Mouse (Mus musculus) right cerebral cortex, postnatal 36 days (tissue): ENCODE measurements at regions not wholly inside any gene's neighbourhood (a gene's known extent, or its start where the extent isn't known, plus 50 kb on each side); places are given as distances from the start of the nearest gene placed in this dataset.

ENCODE experiments used
- DNase-seq, 2 experiments: peaks; one replicate each; pipeline ENCODE4 v3.0.0; 2022; ENCODE audit warnings: low spot score in 2 of 2, mixed read lengths in 1 of 2

DNA sequence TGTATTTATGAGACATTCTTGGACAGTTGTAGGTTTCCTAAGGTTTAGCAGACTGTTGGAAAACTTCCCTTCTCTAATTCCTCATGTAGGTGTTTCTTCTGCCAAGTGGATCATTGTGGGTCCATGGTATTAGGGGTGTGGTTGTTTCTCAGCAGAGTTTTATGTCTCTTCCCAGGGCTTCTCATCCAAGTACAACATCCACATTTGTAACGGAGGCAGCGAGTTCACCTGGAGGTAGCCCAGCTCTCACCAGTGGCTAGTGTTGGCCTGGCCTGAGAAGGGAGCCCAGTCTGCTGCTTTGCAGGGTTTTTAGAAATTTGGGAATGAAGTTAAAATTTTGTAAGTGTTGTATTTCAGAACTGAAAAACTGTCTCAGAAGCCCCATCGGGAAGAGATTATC lies 122.4 kb downstream of the Wnt5a start:
- no peak for DNase-seq

- no peak for DNase-seq
Measured at GRCm38 (mm10) chr14:28635175-28635574, 130.6 kb downstream of the Wnt5a start.

DNA sequence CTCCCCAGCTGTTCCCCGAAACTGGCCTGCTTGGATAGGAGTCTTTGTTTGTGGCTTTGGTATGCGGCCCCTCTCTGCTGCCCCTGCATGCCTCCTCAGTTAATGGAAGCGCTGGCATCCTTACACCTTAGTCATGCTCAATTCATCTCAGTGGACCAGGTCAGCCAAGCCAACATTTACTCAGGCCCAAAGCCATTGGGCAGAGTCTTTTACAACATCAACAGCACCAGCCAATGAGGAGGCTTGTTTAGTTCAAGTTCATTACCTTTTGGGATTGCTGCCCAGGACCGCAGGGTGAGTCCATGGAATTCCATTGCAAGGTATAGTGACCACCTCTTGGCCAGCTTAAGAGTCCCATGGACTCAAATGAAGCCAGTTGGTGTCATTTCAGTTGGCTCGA lies 134.5 kb downstream of the Wnt5a start:
- no peak for DNase-seq

DNA sequence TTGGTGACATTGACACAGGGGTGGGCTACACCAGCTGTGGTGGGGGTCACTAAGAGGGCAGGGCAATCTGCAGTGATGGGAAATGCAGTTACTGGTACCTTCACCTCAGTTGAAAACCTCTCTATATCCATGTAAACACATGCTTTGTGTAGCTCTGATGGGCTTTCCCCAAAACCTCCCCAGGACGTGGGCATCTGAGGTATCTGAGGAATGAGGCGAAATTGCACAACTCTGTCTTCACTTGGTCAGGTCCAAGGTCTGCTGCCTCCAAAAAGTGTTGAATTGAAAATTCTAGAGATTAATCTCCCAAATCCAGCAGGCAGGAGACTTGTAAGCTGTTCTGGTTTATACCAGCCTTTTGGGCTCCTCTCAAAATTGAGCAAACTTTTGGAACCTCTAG lies 141.3 kb downstream of the Wnt5a start:
- no peak for DNase-seq

- no peak for DNase-seq
Measured at GRCm38 (mm10) chr14:28649411-28649810, 144.9 kb downstream of the Wnt5a start.

- DNase-seq: no peak
Measured at GRCm38 (mm10) chr14:28653059-28653930, 148.7 kb downstream of the Wnt5a start.

DNA sequence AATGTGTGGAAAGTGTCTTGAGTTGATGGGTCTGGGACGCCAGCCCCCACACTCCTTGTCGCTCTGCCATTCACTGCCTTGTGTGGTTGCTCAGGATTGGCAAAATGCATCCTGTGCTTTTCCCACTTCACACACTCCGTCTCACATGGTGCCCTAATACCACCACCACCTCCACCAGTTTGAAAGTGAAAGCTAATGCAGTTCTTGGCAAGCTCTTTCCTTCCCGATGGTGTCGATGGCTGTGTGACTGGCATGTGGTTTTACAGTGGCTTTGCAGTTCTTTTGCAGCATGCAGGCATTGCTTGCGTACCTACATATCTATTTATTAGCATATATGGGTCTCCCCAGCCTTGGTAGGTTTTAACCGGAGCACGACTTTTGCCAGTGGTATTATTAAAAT lies 152.7 kb downstream of the Wnt5a start:
- DNase-seq: no peak

- no peak for DNase-seq
Measured at GRCm38 (mm10) chr14:28660872-28661588, 156.5 kb downstream of the Wnt5a start.

GRCm38 (mm10) chr14:28663316-28663715 lies 158.8 kb downstream of the Wnt5a start:
- DNase-seq: no peak

GRCm38 (mm10) chr14:28664121-28664520 lies 159.6 kb downstream of the Wnt5a start:
- no peak for DNase-seq

DNA sequence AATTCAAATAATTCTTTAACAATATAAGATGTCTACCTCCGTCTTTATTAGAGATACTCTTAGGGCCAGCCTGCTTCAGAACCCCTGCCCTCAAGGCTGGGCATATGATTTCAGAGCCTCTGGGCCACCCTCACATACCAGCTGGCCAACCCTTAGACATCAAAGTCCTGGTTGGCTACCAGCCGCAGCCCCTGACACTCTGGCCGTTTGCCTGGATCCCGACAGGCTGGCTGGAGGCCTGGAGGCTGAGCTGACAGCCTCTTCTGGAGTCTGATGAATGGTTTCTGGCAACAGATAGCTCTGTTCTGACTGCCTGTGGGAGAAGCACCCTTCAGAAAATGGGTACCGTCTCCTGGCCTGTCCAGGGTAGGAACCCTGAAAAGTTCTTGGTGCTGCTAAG lies 170.9 kb downstream of the Wnt5a start:
- DNase-seq: peak; percentile 3 to 5

- no peak for DNase-seq
Measured at GRCm38 (mm10) chr14:28699780-28700179, 195.2 kb downstream of the Wnt5a start.

- DNase-seq: no peak
Measured at GRCm38 (mm10) chr14:28704729-28705128, 200.2 kb downstream of the Wnt5a start.

DNA sequence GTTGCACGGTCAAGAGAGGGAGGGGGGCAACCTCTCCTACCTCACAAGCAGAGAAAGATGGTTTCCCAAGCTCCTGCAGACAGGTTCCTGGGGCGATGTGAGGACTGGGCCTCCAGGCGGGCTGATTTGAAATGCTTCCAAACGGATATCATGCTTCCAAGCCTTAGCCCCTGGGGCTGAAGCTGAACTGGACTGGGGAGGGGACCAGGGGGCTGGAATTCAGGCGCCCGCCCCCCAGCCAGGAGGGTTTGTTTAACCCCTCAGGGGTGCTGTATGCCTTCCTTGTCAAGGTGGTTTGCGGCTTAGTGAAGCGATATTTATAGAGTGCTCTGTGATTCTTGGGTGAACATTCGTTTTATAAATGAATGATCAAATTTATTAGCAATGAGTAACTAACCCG lies 210.0 kb downstream of the Wnt5a start:
- DNase-seq: no peak

- DNase-seq: peak in 1 of 2 experiments; percentile 1
Measured at GRCm38 (mm10) chr14:28720545-28720944, 216.0 kb downstream of the Wnt5a start.

- no peak for DNase-seq
Measured at GRCm38 (mm10) chr14:28725666-28726065, 221.1 kb downstream of the Wnt5a start.

- DNase-seq: no peak
Measured at GRCm38 (mm10) chr14:28733496-28733895, 228.9 kb downstream of the Wnt5a start.

GRCm38 (mm10) chr14:28735446-28735845 lies 230.9 kb downstream of the Wnt5a start:
- DNase-seq: no peak

- DNase-seq: no peak
Measured at GRCm38 (mm10) chr14:28740076-28740475, 235.5 kb downstream of the Wnt5a start.

GRCm38 (mm10) chr14:28741418-28741817 lies 236.9 kb downstream of the Wnt5a start:
- DNase-seq: no peak

DNA sequence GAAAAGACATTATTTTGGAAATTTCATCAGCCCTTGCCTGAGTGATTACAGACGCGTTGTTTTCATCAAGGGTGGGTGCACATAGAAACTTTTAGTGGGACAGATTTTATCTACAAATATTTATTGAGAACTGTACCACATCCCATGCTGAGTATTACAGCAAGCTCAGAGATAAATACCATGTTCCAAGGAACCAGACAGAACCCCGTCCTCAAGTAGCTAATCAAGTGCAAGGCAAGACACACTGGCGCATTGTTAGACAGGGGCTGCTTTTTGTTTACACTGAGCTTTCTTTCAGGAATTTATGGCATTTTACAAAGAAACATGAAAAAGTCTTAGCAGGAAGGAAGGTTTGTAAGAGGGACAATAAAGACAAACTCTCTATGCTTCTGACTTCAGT lies 239.1 kb downstream of the Wnt5a start:
- DNase-seq: no peak

- DNase-seq: no peak
Measured at GRCm38 (mm10) chr14:28750301-28750700, 245.8 kb downstream of the Wnt5a start.

- no peak for DNase-seq
Measured at GRCm38 (mm10) chr14:28765201-28765600, 252.8 kb upstream of the Lrtm1 start.
